Mouse (Mus musculus) CD4-positive, CD25-positive, alpha-beta regulatory T cell, adult 4 months (primary cell): ENCODE measurements around the gene Rxfp3. TPM values are rescaled to one million over a fixed set of nuclear protein-coding genes. Genes with fewer than 3 reads are reported as not detected.
"Not testable (repeated sequence)": the region's sequence is repeated elsewhere in the genome, so short reads cannot be mapped to it uniquely, and the experiment has no call there.

Experiments used
- ATAC-seq: one replicate; pipeline ENCODE4 v1.8.0; 2017
- polyA plus RNA-seq, 2 experiments: library from polyadenylated mRNA; unstranded; fragments of 100-300 nt; shearing (Covaris generic); gene quantifications; one replicate each; pipeline ENCODE4 v1.2.1; 2017

Gene Rxfp3
- polyA plus RNA-seq, 2 experiments from 2014 or later, result not detected

DNA sequence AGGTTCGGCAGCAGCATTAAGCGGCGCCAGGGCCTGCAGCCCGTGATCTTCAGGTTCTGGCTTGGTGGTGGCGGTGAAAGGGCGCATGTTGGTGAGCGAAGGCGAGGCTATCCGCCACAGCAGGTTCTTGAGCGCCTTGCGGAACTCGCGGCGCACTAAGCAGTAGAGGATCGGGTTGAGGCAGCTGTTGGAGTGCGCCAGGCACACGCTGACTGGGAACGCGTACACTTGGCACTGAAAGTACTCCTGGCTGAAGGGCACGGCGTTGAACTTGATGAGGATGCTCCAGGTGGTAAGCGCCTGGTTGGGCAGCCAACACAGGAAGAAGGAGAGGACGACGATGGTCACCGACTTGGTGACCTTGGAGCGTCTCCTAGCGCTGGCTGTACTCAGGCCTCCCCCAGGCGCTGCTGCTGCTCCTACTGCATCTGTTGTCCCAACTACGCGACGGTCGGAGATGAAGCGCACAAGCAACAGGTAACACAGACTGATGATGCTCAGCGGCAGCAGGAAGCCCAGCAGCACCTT lies 1.8 kb downstream of the Rxfp3 start:
- ATAC-seq, result no peak

DNA sequence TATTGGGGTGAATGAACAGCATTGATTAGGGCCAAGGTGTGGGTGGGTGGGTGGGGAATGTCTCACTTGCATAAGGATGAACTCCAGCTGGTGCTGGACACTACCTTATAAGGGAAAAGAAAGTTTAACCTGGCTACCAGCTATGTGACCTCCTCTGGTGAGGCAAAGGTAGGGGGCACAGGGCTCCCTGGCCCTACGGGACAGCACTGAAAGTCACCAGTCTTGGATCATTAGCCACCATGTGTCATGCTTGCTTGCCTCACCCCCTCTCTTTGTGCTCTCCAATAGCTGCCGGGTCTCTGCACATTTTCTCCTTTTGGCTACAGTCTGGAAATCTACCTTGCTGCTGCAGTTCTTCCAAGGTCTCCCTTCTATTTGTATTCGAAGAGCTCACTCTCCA lies 7.6 kb downstream of the Rxfp3 start:
- ATAC-seq, result no peak

DNA sequence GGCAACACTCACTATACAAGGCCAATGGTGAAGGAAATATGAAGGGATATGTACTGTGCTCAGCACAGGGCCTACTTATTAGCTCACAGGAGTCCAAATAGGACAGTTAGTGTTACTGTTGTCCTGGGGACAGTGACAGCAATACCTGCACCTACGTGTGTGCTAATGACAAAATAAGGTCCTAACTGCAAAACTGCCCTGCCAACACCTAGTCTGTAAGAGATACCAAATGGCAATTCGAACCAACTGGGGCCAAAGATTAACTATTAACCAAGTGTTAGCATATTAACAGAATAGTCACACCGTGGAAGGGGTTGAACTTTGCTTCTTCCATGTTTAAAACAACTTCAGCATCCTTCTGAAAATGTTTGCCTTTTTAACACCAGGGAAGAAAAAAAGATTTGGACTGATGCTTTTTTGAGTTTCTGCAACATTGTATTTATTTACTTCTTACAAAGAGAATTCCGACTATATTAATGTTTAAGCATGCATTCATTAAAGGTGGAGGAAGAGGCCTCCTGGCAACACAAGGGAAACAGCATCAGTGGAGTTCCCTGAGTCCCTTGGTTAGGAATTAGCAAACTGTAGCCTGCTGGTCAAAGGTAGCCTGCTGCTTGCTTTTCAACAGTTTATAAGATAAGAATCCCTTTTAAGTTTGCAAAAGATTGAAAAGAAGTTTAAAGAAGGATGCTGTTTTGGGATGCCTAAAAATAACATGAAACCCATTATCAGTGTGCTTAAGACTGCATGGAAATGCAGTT lies 10.8 kb downstream of the Rxfp3 start:
- no peak for ATAC-seq

DNA sequence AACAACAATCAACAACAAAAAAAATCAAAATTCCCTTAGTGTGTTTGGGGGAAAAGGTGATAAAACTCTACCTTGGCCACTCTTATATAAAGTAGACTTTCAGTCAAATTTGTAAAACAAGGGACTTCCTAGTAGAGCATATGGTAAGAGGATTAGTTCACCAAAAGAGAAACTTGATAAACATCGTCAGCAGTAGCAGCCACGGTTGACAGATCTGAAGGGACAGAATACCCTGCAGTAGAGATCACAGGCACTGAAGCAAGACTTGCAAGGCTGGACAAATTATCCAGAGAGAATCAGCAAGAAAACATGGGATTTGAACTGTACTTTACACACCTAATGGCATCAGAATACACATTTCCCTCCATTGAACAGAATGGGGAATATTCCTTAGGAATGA lies 22.9 kb downstream of the Rxfp3 start:
- ATAC-seq, result no peak

DNA sequence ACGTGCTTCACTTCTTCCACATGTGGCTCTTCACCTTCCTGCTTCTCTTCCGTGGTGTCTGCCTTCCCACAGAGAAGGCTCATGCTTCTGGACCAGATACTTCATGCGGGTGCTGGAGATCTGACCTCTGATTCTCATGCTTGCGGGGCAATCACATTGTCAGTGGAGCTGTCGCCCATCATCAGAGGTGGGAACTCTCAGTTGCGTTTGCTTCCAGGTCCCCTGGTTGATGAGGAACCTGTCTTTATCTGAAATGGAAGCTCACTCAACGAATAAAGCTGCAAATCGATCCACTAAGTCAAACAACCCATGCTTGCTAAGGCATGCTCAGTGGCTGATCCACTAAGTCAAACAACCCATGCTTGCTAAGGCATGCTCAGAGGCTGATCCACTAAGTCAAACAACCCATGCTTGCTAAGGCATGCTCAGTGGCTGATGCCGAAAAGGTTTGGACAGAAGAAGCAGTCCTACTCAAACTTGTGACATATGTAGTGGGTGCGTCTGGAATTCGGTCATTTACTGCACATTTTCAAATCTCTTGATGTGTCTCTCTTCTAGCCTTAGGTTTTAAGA lies 26.7 kb downstream of the Rxfp3 start:
- no peak for ATAC-seq

DNA sequence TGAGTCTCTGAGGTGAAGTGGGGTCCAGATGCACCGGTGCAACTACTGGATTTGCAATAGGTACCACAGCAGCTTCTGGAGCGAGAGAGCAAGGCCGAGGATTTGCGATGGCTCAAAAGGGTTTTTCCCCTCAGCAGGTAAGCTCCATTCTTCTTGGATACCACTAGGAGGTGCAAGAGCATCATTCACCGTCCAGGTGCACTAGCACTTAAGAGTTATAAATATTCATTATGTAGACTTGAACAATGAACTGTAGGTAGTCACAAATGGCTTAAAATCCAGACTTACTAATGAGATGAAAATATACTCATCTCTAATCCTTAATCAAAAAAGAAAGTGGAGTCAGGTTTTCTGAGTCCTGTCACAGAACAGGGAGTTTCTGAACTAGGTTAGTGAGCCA lies 29.0 kb downstream of the Rxfp3 start:
- no peak for ATAC-seq

DNA sequence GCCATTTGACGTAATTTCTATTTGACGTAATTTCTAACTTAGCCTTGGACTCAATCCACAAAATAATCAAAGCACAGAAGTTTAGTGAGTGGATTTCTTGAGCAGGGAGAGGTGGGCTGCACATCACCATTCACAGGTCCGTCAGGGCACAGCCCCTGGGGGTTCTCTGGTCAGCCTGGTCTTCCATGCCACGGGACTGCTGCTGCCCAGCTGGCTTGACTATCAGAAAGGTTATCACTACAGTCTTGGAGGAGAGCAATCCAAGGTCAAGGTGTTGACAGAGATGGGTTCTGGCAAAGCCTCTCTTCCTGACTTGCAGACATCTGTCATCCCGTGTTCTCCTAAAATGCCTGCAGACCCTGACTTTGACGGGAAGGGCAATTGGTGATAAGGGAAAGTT lies 33.1 kb downstream of the Rxfp3 start:
- no peak for ATAC-seq

GRCm38 (mm10) chr15:11003791-11004190 lies 34.0 kb downstream of the Rxfp3 start:
- no peak for ATAC-seq

- no peak for ATAC-seq
Measured at GRCm38 (mm10) chr15:11000421-11000820, 37.4 kb downstream of the Rxfp3 start, which contains the start of gene Slc45a2. Slc45a2 (plus strand) TSS chr15:11000721.

DNA sequence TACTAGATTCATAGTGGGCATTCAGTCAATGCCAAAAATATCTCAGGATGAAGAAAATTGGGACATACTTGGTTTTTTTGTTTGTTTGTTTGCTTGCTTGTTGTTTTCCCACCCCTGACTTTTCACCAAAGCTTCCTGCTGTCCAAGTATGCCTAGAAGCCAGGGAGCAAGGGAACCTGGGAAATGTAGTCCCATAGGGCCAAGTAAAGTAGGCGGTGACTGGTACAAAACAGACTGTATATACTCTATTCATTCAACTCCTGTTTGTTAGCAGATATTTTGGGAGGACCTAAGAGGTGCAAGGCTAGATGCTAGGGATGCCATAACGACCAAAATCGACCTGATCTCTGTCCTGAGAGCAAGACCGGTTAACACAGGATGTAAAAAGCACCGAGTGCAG lies 38.0 kb downstream of the Rxfp3 start:
- ATAC-seq, result no peak

GRCm38 (mm10) chr15:10991566-10991965 lies 46.2 kb downstream of the Rxfp3 start:
- ATAC-seq, result no peak

- ATAC-seq, result no peak
Measured at GRCm38 (mm10) chr15:10990411-10990810, 47.4 kb downstream of the Rxfp3 start.

DNA sequence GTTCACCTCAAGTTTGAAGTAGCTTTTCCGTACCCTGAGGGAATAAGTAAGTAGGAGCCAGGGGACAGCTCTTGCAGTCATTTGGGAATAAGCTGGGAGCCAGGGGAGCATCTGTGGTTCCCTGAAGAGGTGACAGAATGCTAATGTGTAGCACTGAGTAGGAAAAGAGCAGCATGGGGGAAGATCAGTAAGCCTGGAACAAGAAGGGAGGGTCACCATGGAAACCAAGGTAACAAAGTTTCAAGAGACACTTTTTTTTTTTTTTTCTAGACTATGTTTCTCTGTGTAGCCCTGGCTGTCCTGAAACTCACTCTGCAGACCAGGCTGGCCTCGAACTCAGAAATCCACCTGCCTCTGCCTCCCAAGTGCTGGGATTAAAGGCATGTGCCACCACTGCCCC lies 51.3 kb downstream of the Rxfp3 start:
- ATAC-seq, result not testable (repeated sequence)

DNA sequence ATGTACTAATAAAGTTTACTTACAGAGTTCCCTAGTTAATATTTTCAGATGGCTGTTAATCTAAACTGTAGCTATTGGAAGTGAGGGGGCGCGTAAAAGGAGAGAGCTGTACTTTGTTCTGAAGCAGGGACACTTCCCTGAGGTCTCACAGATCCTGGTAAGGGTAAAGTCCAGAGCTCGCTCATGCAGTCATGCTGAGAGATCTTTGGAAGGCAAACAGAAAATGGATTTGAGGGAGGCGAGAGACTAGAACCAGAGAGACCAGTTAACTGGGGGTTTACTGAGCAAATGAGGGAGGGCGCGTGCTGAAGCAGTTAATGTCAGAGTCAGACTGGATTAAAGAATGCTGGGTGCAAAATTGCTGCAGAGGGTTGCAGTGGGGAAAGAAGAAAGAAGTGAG lies 52.0 kb downstream of the Rxfp3 start:
- ATAC-seq, result no peak

Other genes starting within 250 kb of the Rxfp3 start
- gene C1qtnf3, start 85.7 kb downstream of the Rxfp3 start, polyA plus RNA-seq, result not detected
- 1 to 10 TPM; 4.5 to 4.7 TPM for gene Amacr, start 56.2 kb downstream of the Rxfp3 start, polyA plus RNA-seq
- not detected for gene Slc45a2, start 37.3 kb downstream of the Rxfp3 start, polyA plus RNA-seq
- under 1 TPM in 1 of 2 experiments, not detected in 1; 0.13 TPM for gene Adamts12, start 26.8 kb upstream of the Rxfp3 start, polyA plus RNA-seq